Mouse (Mus musculus): ENCODE results near the gene Cdh1. TPM values are rescaled to one million over a fixed set of nuclear protein-coding genes. Genes with fewer than 3 reads are reported as not detected.
A peak's percentile ranks its signal among the peaks of the same experiment; 100 is the strongest.
"Not testable (repeated sequence)": the region's sequence is repeated elsewhere in the genome, so short reads cannot be mapped to it uniquely, and the experiment has no call there.

Cdh1 gene
- polyA plus RNA-seq, 1 experiment from 2014 or later: 8.2 TPM

GRCm38 (mm10) chr8:106576849-106577555 lies 26.1 kb upstream of the Cdh1 start:
- Histone ChIP-seq H3K27ac (replicated peaks) (0 out of 2 replicates have a peak overlapping the region, but pooled peaks have one; percentile 4), H3K36me3 (no peaks in the 10 kb centered on the region), H3K4me3 (no peak overlapping the region), H3K9me3 (replicated peaks) (no peaks in the 10 kb centered on the region), H3K4me1 (0 out of 2 replicates have a peak, but pooled peaks cover 9% of the 10 kb centered on the region), H3K27me3 (ENCODE audit: low read depth, poor library complexity, severe bottlenecking) (no peaks in the 10 kb centered on the region)
- no peak for DNase-seq (ENCODE audit: low spot score)
- WGBS: 58% methylated on average over 6 of the region's 6 CpGs

DNA sequence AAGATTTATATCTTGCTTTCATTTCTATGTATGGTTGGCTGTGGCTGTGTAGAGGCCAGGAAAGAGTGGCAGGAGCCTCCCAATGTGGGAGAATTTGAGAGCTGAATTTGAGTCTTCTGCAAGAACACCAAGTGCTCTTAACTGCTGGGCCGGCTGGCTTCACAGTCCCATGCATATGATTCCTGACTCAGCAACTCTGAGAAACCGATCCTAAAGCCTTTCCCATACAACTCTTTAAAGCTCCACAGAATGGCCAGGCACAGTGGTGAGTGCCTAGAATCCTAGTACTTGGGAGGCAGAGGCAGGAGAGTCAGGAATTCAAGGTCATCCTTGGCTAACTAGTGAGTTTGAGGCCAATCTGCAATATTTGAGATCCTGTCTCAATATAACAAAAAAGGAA lies 23.6 kb upstream of the Cdh1 start:
- Histone ChIP-seq H3K27ac (replicated peaks) (no peak overlapping the region), H3K36me3 (no peaks in the 10 kb centered on the region), H3K4me1 (0 out of 2 replicates have a peak, but pooled peaks cover 8% of the 10 kb centered on the region), H3K4me3 (no peak overlapping the region), H3K27me3 (ENCODE audit: low read depth, poor library complexity, severe bottlenecking) (no peaks in the 10 kb centered on the region), H3K9me3 (replicated peaks) (no peaks in the 10 kb centered on the region)
- 79% methylated on average over 2 of the region's 2 CpGs for WGBS
- DNase-seq (ENCODE audit: low spot score): no peak

- Histone ChIP-seq H3K4me3 (no peak overlapping the region), H3K27me3 (ENCODE audit: low read depth, poor library complexity, severe bottlenecking) (no peaks in the 10 kb centered on the region), H3K9me3 (replicated peaks) (no peaks in the 10 kb centered on the region), H3K36me3 (no peaks in the 10 kb centered on the region), H3K27ac (replicated peaks) (no peak overlapping the region), H3K4me1 (0 out of 2 replicates have a peak, but pooled peaks cover 6% of the 10 kb centered on the region)
- no peak for DNase-seq (ENCODE audit: low spot score)
- 79% methylated on average over 6 of the region's 6 CpGs for WGBS
Observed at GRCm38 (mm10) chr8:106581344-106582088, 21.6 kb upstream of the Cdh1 start.

- Histone ChIP-seq H3K27ac (replicated peaks) (peak overlapping the region; percentile 49), H3K36me3 (no peaks in the 10 kb centered on the region), H3K4me1 (no peaks in the 10 kb centered on the region), H3K27me3 (ENCODE audit: low read depth, poor library complexity, severe bottlenecking) (no peaks in the 10 kb centered on the region), H3K4me3 (no peak overlapping the region), H3K9me3 (replicated peaks) (no peaks in the 10 kb centered on the region)
- 80% methylated on average over 11 of the region's 11 CpGs for WGBS
- DNase-seq (ENCODE audit: low spot score): no peak
Observed at GRCm38 (mm10) chr8:106584942-106585670, 18.0 kb upstream of the Cdh1 start.

DNA sequence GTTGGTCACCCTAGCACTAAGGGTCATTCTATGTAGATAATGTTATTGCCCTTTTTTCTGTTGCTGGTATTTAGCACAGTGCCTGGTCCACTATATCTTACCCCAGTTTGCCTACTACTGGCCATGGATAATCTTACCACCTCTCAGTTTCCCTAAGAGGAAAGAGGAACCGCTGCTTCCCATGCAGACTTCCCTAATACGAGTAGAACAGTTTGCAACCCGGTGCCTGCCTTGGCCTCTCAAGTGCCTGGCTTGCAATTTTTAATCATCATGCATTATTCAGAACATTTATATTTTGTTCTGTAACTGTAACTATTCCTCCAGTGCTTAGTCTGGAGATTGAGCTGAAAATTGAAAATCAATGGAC lies 17.5 kb upstream of the Cdh1 start:
- DNase-seq (ENCODE audit: low spot score): no peak
- no peak overlapping the region for H3K4me3 ChIP-seq
- no peaks in the 10 kb centered on the region for H3K36me3 ChIP-seq
- H3K27me3 ChIP-seq (ENCODE audit: low read depth, poor library complexity, severe bottlenecking): no peaks in the 10 kb centered on the region
- 90% methylated on average over 3 of the region's 3 CpGs for WGBS
- H3K9me3 ChIP-seq (replicated peaks): no peaks in the 10 kb centered on the region
- H3K27ac ChIP-seq (replicated peaks): no peak overlapping the region
- no peaks in the 10 kb centered on the region for H3K4me1 ChIP-seq

DNA sequence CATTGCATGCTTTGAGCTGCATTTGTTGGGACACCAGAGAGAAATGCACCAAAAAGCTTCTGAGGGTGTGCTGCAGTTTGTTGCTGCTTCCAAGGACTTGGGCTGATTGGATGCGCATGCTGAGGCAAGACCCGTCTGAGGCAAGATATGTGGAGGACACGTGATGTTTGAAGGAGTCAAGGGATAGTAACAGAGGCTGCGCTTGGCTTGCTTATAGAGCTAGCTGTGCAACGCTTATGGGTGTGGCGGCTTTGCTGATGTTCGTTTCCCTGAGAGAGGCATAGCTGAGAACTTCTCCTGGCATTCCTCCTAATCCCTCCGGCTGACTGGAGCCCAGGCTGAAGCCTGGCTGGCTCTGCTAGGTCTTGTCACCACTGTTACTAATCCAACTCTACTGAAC lies 16.3 kb upstream of the Cdh1 start:
- no peak for DNase-seq (ENCODE audit: low spot score)
- no peaks in the 10 kb centered on the region for H3K9me3 ChIP-seq (replicated peaks)
- H3K4me3 ChIP-seq: no peak overlapping the region
- no peaks in the 10 kb centered on the region for H3K4me1 ChIP-seq
- H3K27me3 ChIP-seq (ENCODE audit: low read depth, poor library complexity, severe bottlenecking): no peaks in the 10 kb centered on the region
- 84% methylated on average over 8 of the region's 8 CpGs for WGBS
- H3K27ac ChIP-seq (replicated peaks): 0 out of 2 replicates have a peak overlapping the region, but pooled peaks have one; percentile 28
- H3K36me3 ChIP-seq: no peaks in the 10 kb centered on the region

DNA sequence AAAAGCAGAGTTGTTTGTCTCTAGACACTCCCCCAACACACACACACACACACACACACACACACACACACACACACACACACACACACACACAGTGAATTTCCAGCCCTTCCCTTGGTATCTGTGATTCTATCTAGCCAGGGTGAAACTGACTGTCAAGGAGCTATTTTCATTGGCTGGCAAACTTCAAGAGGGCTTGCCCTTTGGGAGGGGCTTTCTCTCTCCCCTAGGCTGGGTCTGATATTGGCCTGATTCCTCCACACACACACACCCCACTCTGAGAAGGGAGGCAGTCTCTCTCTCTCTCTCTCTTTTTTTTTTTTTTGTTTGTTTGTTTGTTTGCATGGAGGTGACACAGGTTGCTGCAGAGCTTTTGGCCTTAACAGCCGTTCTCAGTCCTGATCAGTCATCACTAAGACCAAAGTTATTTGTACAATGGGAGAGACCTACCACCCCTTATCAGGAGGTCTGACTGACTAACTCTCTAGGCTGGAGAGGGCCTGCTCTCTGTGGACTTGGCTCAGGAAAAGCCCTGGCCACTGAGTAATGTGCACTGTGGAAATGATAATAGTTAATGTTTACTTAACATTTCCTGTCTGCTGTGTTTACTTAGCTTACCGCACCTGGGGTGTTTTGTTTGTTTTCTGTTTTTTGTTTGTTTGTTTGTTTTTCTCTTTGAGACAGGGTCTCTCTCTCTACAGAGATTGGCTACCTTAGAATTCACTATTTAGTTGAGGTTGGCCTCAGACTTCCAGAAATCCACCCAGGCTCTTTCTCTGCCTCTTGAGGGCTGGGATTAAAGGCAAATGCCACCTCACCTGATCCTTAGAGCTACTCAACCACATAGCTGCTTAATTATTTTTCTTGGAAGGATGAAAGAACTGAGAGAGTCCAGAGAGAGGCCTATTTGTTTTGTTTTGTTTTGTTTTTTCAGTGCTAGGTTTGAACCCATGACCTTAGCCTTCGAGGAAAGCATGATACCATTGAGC lies 14.4 kb upstream of the Cdh1 start:
- WGBS: 66% methylated on average over 3 of the region's 3 CpGs
- no peak overlapping the region for H3K4me3 ChIP-seq
- no peaks in the 10 kb centered on the region for H3K36me3 ChIP-seq

DNA sequence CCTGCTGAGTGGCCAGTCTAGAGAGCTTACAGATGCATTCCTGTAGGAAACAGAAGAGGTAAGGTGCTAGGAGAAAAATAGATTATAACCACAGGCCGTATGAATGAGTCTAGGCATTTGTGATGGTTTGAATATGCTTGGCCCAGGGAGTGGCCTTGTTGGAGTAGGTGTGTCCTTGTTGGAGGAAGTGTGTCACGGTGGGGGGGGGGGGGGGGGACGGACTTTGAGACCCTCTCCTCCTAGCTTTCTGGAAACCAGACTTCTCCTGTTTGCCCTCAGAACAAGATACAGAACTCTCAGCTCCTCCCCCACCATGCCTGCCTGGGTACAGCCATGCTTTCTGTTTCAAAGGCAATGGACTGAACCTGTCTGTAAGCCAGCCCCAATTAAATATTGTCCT lies 10.7 kb upstream of the Cdh1 start:
- Histone ChIP-seq H3K4me3 (no peak overlapping the region), H3K27ac (replicated peaks) (no peak overlapping the region), H3K27me3 (ENCODE audit: low read depth, poor library complexity, severe bottlenecking) (no peaks in the 10 kb centered on the region), H3K4me1 (peaks cover 10% of the 10 kb centered on the region), H3K36me3 (no peaks in the 10 kb centered on the region), H3K9me3 (replicated peaks) (no peaks in the 10 kb centered on the region)
- 66% methylated on average over 3 of the region's 3 CpGs for WGBS
- no peak for DNase-seq (ENCODE audit: low spot score)

More for the DNA sequence above, 14.4 kb upstream of the Cdh1 start:
- H3K9me3 ChIP-seq (replicated peaks): no peaks in the 10 kb centered on the region
- DNase-seq (ENCODE audit: low spot score): no peak
- H3K27me3 ChIP-seq (ENCODE audit: low read depth, poor library complexity, severe bottlenecking): no peaks in the 10 kb centered on the region
- no peaks in the 10 kb centered on the region for H3K4me1 ChIP-seq
- no peak overlapping the region for H3K27ac ChIP-seq (replicated peaks)

DNA sequence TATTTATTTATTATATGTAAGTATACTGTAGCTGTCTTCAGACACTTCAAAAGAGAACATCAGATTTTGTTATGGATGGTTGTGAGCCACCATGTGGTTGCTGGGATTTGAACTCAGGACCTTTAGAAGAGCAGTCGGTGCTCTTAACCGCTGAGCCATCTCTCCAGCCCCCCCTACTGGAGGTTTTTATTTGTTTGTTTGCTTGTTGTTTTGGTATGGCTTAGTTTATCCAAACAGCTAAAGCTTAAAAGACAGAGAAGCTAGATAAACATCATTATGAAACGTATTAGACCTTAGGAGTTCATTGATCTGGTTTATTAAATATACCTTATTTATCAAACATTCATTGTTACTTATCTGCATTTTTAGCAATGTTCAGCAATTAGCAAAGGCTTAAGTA lies 7.5 kb upstream of the Cdh1 start:
- WGBS: 92% methylated on average over 3 of the region's 3 CpGs
- not testable (repeated sequence) for DNase-seq (ENCODE audit: low spot score); H3K27me3 ChIP-seq (ENCODE audit: low read depth, poor library complexity, severe bottlenecking); H3K36me3 ChIP-seq; H3K27ac ChIP-seq (replicated peaks); H3K9me3 ChIP-seq (replicated peaks); H3K4me3 ChIP-seq
- peaks cover 27% of the 10 kb centered on the region for H3K4me1 ChIP-seq

- Histone ChIP-seq H3K27me3 (ENCODE audit: low read depth, poor library complexity, severe bottlenecking) (peaks cover 18% of the 10 kb centered on the region), H3K4me3 (no peak overlapping the region), H3K36me3 (no peaks in the 10 kb centered on the region), H3K27ac (replicated peaks) (no peak overlapping the region), H3K4me1 (peaks cover 36% of the 10 kb centered on the region), H3K9me3 (replicated peaks) (no peaks in the 10 kb centered on the region)
- DNase-seq (ENCODE audit: low spot score): no peak
- 97% methylated on average over 5 of the region's 5 CpGs for WGBS
Observed at GRCm38 (mm10) chr8:106597067-106597466, 6.1 kb upstream of the Cdh1 start.

GRCm38 (mm10) chr8:106599265-106599979 lies 3.7 kb upstream of the Cdh1 start:
- WGBS: 25% methylated on average over 7 of the region's 7 CpGs
- peak; percentile 61 for DNase-seq (ENCODE audit: low spot score)
- Histone ChIP-seq H3K4me1 (peaks cover 52% of the 10 kb centered on the region), H3K36me3 (no peaks in the 10 kb centered on the region), H3K4me3 (no peak overlapping the region), H3K27me3 (ENCODE audit: low read depth, poor library complexity, severe bottlenecking) (peaks cover 41% of the 10 kb centered on the region), H3K9me3 (replicated peaks) (no peaks in the 10 kb centered on the region), H3K27ac (replicated peaks) (peak overlapping the region; percentile 84)
